Mouse (Mus musculus) cerebellum, adult (tissue): ENCODE measurements at regions not wholly inside any gene's neighbourhood (a gene's known extent, or its start where the extent isn't known, plus 50 kb on each side); places are given as distances from the start of the nearest gene placed in this dataset.

ENCODE experiments used
- ATAC-seq: cut with Nextera tagmentation; 2 replicates; pipeline ENCODE4 v1.9.2; 2017; ENCODE audit warnings: mild to moderate bottlenecking, moderate library complexity, mixed read lengths; ENCODE audit not compliant: insufficient number of reproducible peaks, low FRiP score, low TSS enrichment

DNA sequence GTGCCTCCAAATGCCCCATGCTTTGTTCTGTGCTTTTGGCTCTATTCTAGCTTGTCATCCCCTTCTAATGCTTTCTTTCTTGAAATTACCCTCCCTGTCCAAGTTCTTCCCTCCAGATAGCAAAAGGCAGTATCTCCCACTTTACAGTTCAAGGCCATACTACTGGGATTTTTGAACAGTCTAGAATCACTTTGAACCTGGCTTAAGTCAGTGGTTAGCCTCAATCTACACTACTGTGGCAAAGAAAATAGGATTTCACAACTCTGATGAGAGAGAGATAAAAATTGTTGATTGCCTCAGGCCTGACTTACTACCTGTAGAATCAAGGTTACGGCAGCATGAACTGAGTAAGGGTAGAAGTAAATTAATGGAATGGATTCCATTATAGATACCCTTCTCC lies 107.9 kb upstream of the Ell2 start:
- no peak for ATAC-seq

DNA sequence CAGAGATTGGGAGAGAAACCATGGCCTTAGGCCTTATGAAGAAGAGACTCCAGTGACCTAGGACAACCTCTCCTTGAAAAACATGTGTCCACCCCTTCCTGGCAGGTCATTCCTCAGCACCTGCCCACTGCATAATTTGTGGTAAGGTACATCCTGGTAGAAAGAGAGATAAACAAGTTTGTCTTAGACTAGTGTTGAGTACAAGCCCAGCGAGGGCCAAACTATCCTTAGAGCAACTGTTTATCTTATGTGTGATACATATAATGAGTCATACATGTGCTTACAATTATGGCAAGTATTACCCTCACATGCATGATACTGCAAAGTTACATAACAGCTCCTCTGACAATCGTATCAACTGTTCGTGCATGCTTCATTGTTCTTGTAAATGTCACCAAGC lies 83.3 kb upstream of the Ell2 start:
- no peak for ATAC-seq

DNA sequence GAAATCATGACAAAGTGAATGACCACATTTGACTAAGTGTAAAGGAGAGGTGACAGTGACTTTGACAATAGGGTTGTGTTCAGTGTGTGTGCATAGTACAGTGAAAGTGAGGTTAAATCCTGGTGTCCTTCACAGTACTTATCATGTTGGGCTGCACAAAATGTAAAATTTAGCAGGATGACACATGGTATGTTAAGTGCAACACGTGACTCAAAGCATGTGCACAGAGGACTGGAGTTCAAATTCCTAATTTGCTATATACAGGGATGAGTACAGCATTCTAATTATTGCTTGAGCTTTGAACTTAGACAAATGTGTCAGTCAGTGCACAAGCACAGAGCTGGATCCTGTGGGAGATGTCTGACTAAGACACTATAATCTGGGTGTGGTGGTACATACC lies 79.2 kb upstream of the Ell2 start:
- ATAC-seq, result no peak

DNA sequence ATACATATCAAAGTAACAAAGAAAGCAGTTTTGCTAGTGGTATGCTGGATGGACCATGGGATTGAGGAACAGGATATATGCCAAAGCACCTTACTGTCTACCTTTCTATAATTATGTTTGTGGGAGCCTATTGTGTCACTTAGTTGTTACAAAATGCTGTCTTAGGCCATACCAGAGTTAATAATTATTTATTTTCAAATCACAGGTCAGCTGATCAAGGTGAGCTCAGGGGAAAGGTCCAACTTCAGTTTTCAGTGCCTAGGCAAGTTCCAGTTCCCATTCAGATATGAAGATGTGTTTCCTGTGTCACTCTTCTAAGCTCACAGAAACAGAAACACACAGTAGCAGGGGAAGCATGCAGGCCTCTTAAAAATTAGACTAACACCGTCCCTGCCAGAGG lies 75.5 kb upstream of the Ell2 start:
- no peak for ATAC-seq

DNA sequence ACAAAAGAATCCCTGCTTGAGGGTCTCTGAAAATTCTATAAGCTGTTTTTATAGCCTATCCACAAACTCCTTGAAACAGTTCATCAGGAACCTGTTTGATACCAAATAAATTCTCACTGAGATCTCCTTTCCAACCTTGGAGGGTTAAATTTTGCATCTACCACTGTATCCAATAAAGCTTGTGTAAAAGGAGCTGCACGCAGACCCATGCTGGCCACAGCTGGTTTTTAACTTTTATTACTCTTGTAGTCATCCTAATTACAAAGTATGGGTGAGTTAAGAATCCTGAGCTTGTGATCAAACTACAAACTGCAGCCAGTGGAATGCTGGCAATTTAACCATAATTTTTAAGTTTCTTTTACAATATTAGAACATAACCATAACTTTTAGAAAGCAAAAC lies 59.0 kb upstream of the Ell2 start:
- ATAC-seq, result no peak

DNA sequence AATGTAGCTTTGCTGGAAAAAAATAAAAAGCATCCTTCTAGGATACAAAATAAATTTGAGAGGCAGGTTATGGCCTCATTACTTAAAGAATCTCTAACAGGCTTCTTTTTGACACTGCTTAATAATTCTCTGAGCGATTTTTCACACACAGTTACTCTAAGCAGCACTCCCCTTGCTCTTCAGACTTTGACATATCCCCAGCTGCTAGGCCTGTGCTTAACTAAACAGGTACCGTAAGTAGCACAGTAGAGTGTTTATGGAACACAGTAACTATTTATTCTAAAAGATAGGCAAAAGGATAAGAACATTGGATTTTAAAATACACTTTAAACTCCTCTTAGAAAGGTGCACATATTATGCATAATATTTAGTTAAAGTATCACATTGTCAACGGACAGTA lies 54.6 kb upstream of the Ell2 start:
- no peak for ATAC-seq

DNA sequence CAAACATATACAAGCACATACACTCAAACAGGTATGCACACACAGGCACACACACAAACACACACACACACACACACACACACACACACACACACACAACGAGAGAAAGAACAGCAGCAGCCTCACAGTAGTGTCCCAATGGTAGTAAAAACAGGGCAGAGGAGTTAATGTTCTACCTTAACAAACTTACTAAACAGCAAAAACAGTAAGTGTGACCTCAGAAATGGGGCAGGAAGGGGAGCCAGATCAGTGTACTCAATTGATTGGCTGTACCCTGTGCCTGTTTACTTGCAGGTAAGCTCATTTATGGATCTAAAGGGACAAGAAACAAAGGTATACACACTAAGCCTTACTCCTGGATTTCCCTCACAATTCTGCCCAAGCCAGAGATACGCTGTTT lies 53.6 kb upstream of the Ell2 start:
- ATAC-seq, result no peak
